Mouse (Mus musculus) skeletal muscle tissue, postnatal 0 days (tissue): ENCODE data around the gene Olfr599. TPM values are rescaled to one million over a fixed set of nuclear protein-coding genes. Genes with fewer than 3 reads are reported as not detected.

Experiments
- polyA plus RNA-seq: library from polyadenylated mRNA; unstranded; fragments of >200 nt; fragmentation: Nextera tagmentation; extraction: Ambion mirVana; gene quantifications from 2 replicates; pipeline ENCODE4 v1.2.1, GENCODE M21; 2015

Olfr599 gene
- not detected in 2 replicates for polyA plus RNA-seq

DNA sequence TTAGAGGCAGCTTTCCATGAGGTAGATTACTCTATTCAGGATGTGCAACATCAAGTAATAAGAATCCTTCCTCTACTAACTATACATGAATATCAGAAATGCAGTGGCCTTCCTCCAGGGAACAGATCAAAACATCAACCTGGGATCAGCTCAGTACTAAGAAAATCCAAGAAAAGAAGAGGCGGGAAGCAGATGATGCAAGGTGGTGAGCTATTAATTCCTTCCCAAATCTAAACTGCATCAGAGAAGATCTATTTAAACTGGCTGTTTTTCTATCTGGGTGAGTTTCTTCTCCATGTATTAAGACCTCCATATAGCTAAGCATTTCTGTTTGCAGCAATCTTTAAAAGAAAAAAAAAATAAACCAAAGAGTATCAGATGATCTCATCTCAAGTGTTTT, at the start of gene Olfr599:
Olfr599 (plus strand) TSS at position 301 of the 400 bp plus-strand sequence.

DNA sequence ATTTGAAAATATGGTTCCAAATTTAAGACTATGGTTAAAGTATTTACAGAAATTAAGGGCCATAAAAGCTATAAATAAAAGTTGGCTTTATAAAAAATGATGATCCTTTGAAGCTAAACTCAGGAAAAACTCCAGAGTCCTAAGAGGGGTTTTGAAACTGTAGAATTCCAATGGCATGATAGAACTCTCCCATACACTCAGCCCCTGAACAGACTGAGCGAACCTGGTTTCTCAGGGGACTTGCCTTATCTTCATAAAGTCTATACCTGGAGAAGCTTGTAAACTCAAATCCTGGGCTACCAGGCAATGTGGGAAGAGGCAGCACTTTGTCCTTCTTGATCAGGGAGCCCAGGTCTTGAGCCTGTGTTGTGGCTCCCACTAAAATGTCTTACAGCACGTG, 30.4 kb upstream of the Olfr599 start, which contains the start of gene Olfr596:
Olfr596 (plus strand) TSS at position 301 of the 400 bp plus-strand sequence.

GRCm38 (mm10) chr7:103316015-103316414, 19.7 kb upstream of the Olfr599 start, which contains the start of gene Olfr597:
TSS of gene Olfr597 (plus strand) at chr7:103316315.

GRCm38 (mm10) chr7:103323268-103323667, 12.4 kb upstream of the Olfr599 start, which contains the start of gene Olfr598:
TSS of gene Olfr598 (plus strand) at chr7:103323568.

GRCm38 (mm10) chr7:103349569-103349968, 13.9 kb downstream of the Olfr599 start, which contains the start of gene Olfr600:
TSS of gene Olfr600 (minus strand) at chr7:103349669.

GRCm38 (mm10) chr7:103362555-103362954, 26.8 kb downstream of the Olfr599 start, which contains the start of gene Olfr601:
TSS of gene Olfr601 (minus strand) at chr7:103362655.

DNA sequence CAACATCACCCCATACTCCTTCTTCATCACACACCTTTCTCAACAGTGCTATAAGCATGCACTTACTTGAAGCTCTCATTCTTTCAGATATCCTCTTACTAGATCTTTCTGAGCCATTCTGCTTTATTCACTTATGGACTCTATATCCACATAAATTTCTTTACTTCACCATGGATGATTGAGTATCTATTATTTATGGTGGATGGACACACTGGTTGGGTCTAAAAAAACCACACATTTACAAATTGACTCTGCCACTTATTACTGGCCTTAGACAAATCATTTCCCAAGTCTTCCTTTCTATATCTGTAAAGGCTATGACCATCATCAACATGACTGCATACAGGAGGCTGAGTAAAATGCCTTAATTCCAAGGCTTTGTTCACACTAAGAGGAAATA, 50.4 kb downstream of the Olfr599 start, which contains the start of gene Olfr603:
Olfr603 (minus strand) TSS at position 101 of the 400 bp plus-strand sequence.

Other genes with a start within 250 kb of the Olfr599 start
- gene Olfr585, start 238.2 kb upstream of the Olfr599 start, polyA plus RNA-seq: not detected in 2 replicates
- not detected in 2 replicates for gene Olfr586, start 210.3 kb upstream of the Olfr599 start, polyA plus RNA-seq
- not detected in 2 replicates for gene Olfr588-ps1, start 195.0 kb upstream of the Olfr599 start, polyA plus RNA-seq
- gene Olfr589, start 179.6 kb upstream of the Olfr599 start, polyA plus RNA-seq: not detected in 2 replicates
- not detected in 2 replicates for gene Olfr591, start 157.6 kb upstream of the Olfr599 start, polyA plus RNA-seq
- gene Olfr592, start 151.1 kb upstream of the Olfr599 start, polyA plus RNA-seq: not detected in 2 replicates
- not detected in 2 replicates for gene Olfr593, start 124.1 kb upstream of the Olfr599 start, polyA plus RNA-seq
- not detected in 2 replicates for gene Olfr594, start 118.9 kb upstream of the Olfr599 start, polyA plus RNA-seq
- gene Usp17ld, start 83.4 kb upstream of the Olfr599 start, polyA plus RNA-seq: not detected in 2 replicates
- gene Olfr596, start 30.3 kb upstream of the Olfr599 start, polyA plus RNA-seq: not detected in 2 replicates
- gene Olfr597, start 19.6 kb upstream of the Olfr599 start, polyA plus RNA-seq: not detected in 2 replicates
- not detected in 2 replicates for gene Olfr598, start 12.3 kb upstream of the Olfr599 start, polyA plus RNA-seq
- gene Olfr600, start 13.8 kb downstream of the Olfr599 start, polyA plus RNA-seq: not detected in 2 replicates
- not detected in 2 replicates for gene Olfr601, start 26.7 kb downstream of the Olfr599 start, polyA plus RNA-seq
- not detected in 2 replicates for gene Olfr603, start 50.3 kb downstream of the Olfr599 start, polyA plus RNA-seq
- gene Usp17lc, start 79.2 kb downstream of the Olfr599 start, polyA plus RNA-seq: not detected in 2 replicates
- not detected in 2 replicates for gene Olfr605, start 109.5 kb downstream of the Olfr599 start, polyA plus RNA-seq
- gene Olfr606, start 113.1 kb downstream of the Olfr599 start, polyA plus RNA-seq: not detected in 2 replicates
- gene Olfr607, start 128.2 kb downstream of the Olfr599 start, polyA plus RNA-seq: not detected in 2 replicates
- not detected in 2 replicates for gene Olfr608, start 134.0 kb downstream of the Olfr599 start, polyA plus RNA-seq
- gene Olfr609, start 162.1 kb downstream of the Olfr599 start, polyA plus RNA-seq: not detected in 2 replicates
- gene Olfr610, start 176.2 kb downstream of the Olfr599 start, polyA plus RNA-seq: not detected in 2 replicates
- not detected in 2 replicates for gene Olfr611, start 184.9 kb downstream of the Olfr599 start, polyA plus RNA-seq
- gene Olfr612, start 206.8 kb downstream of the Olfr599 start, polyA plus RNA-seq: not detected in 2 replicates
- gene Olfr613, start 212.2 kb downstream of the Olfr599 start, polyA plus RNA-seq: not detected in 2 replicates
- not detected in 2 replicates for gene Olfr615, start 220.2 kb downstream of the Olfr599 start, polyA plus RNA-seq
- gene Olfr616, start 233.2 kb downstream of the Olfr599 start, polyA plus RNA-seq: not detected in 2 replicates
- gene Olfr617, start 237.1 kb downstream of the Olfr599 start, polyA plus RNA-seq: not detected in 2 replicates